Mouse (Mus musculus): ENCODE measurements around the gene Tmem121b.

DNA sequence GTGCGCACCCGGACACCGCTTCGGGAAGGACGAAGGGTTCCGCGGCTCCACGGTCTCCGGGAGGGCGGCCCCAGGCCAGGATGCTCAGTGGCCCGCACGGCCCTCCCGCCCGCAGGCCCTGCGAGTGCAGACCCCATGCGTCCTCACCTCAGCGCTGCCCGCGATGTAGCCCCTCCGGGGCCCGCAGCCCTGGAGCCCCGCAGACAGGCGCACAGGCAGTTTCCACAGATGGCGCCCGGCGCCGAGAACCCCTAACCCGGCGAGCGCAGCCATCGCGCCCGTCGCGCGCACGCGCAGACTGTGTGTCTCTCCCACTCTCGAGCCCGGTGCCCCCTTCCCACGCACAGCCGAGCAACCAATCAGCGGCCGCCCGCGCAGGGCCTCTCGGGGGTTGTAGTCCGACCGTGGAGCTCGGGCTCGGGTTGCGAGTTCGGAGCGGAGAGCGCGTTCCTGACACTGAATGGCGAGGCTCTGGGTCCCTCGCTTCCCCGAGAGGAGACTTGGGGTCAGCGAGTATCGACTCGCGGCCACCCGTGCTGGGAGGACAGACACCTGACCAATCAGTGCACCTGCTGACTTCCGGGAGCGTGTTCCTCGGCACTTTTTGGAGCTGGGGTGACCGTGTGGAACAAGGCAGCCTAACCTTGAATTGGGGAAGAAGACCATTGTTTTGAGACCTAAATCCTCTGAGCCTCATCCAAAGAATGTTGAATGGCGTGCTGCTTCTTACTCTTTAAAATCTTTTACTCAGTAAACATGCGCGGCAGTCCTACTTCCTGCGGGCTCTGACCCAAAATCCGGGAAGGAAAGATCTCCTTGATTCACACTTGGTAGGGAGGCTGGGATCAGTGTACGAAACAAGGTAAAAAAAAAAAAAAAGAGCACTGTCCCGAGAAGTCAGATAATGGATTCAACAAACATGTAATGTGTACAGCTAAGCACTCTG lies 37.7 kb upstream of the Tmem121b start, which contains the start of gene Hdhd5:
- TF ChIP-seq CTCF (IDR thresholded peaks at IDR 0.05; ENCODE audit: extremely low read depth, insufficient read depth, insufficient read length, insufficient replicate concordance) (no peak), POLR2A (IDR thresholded peaks at IDR 0.05; ENCODE audit: low read depth, low read length) (peak; percentile 65)
